Mouse (Mus musculus) thymus, postnatal 10 days (tissue): ENCODE data around the gene Zfp462.
"Not testable (repeated sequence)": the region's sequence is repeated elsewhere in the genome, so short reads cannot be mapped to it uniquely, and the experiment has no call there.

Source experiments
- DNase-seq, 2 experiments: peaks; one replicate each; pipeline ENCODE4 v3.0.0; 2021; ENCODE audit warnings: low spot score in 2 of 2

The Zfp462 gene

DNA sequence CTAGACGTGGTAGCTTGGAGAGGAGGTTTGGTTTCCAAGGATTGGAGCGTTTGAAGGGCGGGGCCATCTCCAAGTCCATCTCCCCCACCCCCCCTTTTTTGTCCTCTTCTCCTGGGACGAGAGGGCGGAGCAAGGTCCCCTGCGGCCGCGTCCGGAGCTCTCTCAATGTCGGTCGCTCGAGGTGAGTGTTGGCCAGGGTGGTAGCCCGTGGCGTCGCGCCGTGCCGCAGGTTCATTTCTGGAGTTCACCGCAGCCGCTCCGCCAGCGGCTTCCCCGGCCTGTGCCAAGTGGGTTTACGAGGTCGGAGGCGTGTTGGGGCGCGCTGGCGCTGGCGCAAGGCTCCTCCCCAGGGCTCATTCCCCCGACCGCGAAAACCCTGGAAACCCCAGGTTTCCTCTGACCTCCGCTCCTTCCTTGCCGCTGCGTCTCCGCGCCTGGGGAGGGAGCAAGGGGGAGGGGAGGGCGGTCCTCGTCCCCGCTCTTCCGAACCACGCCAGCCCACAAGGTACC, at the start of gene Zfp462:
Gene Zfp462, plus strand, starts transcription at position 128 of the 510 bp plus-strand sequence.
- no peak for DNase-seq

DNA sequence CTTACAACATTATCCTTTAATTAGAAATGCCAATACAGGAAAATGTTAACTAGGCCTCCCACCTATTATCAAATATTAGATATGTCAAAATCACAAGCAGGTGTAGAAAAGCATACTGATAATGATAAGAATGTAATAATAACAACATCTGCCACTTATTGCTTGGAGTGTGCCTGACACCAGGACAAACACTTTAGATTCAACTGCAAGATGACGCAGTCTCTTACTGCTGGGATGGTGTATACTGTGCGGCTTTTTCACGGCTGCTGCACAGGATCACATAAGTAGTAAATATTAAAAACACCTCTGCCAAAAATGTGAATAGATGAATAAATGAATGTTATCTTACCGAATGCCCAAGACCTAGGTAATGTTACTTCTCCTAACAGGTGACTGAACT, 48.8 kb upstream of the Zfp462 start:
- no peak for DNase-seq

DNA sequence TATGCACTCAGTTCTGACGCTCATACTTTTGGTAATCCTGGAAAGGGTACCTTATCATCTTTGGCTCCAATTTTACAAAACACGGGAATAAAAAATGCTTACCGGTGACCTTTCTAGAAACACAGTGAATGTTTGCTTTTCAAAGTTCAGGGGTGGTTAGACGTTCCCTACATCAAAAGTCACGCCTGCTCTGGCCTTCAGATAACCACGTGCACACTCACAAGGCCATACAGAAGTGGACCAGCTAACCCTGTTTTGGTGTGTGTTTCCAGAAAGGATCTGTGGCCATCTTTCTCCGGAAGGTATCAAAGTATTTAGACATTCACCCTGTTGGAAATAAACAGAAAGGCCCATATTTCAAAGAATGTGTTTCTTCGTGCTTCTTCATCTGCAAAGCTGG, 40.2 kb upstream of the Zfp462 start:
- DNase-seq = no peak

DNA sequence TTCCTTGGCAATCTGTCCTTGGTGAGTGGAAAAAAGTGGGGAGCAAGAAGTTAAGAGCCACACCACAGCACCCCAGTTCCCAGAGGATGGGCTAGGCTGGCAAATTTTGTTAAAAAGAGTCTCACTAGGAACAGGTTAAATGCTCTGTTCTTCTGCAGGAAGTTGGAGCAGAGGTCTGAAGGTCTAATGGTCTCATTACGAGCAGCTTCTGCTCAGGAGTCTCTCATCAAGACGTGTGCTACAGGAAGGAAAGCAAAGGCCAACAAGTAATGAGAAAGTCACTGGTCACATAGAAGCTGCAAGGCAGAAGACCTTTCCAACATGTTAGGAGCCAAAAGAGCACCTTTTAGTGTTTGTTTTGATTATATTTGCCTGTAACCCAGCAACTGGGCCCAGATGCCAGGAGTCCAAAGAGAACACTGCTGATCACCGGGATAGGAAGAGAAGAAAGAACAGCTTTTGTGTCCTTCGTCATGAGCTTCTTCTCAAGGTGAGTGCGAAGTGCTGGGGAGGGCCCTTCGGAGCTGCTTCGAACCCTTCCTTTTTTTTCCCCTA, 39.4 kb upstream of the Zfp462 start:
- no peak for DNase-seq

DNA sequence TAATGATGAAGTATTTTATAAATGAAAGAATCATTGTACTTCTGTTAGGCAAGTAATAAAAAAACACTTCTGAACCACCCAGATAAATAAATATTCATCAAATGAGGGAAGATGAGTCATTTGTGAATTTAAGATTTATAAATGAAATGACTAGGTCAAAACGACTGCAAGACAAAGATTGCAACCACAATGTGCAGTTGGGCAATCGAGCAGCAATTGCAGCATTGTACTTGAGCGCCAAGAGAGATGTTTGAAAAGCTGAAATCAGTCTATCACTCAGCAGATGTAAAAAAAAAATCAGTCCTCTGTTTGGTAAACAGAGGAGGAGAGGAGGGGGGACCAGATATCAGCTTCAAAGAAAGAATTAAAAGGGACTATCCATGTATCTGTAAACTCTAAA, 34.5 kb upstream of the Zfp462 start:
- no peak for DNase-seq

DNA sequence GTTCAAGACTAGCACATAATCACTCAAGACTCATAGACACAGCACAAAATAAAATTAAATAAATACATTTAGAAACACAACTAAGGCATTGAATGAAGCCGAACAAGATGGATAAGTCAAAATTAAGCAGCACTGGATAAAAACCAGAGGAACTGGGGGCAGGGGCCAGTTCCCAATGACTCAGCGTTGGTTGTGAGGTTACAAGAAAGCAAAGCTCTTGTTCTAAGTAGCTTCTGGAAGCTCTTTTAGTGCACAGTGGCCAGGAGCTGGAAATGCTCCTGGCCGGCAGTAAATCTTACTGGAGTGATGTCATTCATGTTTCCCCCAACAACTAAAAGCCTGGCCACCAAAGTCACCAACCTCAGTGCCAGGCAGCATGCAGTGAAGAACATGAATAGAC, 26.6 kb upstream of the Zfp462 start:
- no peak for DNase-seq

DNA sequence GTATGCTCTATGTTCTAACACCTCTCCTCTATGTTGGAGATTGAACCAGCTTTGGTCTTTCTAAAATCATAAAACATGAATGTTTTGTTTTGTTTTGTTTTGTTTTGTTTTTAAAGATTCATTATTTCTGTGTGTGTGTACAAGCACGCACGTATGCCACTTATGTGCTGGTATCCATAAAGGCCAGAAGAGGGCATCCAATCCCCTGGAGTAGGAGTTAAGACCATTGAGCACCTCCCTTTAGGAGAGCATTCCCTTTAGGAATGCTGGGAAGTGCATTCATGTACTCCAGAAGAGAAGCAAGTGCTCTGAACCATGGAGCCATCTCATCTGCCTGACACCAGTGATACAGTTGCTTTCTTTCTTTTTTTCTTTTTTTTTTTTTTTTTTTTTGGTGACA, 21.5 kb upstream of the Zfp462 start:
- DNase-seq = no peak

DNA sequence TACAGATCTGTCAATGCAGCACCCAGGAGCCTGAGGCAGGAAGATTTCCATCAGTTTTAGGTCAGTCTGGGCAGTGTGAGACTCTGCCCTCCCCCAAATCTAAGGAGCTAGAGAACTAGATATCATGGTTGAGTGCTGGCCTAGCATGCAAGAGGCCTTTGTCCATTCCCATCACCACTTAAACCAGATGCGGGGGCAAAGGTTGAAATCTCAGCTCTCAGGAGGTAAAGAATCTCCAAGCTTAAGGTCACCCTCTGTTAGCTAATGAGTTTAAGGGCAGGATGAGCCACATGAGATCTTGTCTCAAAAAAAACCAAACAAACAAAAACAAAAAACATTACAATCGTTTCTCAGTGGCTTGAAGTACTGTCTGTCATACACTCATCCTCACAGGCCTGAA, 20.5 kb upstream of the Zfp462 start:
- no peak for DNase-seq

DNA sequence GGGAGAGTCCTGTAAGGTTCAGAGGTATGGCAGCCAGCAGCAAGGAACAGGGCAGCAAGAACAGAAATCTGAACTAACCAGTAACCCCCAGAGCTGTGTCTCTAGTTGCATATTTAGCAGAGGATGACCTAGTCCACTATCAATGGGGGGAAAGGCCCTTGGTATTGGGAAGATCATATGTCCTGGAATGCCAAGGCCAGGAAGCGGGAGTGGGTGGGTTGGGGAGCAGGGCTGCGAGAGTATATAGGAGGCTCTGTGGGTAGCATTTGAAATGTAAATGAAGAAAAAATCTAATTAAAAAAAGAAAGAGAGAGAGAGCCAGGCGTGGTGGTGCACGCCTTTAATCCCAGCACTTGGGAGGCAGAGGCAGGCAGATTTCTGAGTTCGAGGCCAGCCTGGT, 18.4 kb upstream of the Zfp462 start:
- DNase-seq = not testable (repeated sequence)

DNA sequence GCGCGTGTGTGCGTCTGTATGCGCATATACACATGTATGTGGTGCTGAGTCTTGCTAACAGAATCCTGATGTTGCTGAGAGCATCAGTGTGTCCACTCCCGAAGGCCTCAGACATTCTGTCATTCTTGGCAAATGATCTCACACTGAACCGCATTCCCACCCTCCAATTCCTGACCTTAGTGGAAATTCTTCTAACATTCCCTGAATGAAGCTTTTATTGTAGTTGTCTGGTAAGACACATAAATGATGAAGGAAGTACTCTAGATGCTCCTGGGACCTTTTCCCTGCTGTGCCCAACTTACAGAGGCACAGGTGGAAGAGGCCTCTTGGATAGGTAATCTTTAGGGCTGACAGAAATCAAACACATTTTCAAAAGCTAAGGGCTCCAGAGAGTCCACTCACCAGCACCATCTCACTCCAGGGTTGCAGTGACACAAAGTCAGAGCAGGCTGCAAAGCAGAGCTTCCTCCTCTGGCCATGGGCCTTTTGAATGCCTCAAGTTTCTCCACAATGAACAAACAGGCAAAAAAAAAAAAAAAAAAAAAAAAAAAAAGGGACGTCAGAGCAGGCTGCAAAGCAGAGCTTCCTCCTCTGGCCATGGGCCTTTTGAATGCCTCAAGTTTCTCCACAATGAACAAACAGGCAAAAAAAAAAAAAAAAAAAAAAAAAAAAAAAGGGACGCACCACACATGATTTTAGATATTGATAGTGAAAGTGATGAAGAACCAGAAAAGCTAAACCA, 17.4 kb upstream of the Zfp462 start:
- DNase-seq = not testable (repeated sequence)

DNA sequence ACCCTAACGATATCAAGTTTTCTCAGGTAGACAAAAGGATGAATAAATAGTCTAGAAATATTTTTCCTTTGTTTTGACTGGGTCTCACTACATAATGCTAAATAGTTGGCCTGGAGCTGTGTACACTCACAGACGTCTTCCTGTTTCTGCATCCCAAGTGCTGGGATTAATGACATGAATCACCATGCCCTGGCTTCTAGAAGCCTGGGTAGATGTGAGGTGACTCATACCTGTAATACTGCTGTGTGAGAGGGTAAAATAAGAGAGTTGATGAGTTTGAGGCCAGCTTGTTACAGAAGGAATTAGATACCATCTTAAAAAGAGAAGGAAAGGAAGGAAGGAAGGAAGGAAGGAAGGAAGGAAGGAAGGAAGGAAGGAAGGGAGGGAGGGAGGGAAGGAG, 15.2 kb upstream of the Zfp462 start:
- no peak for DNase-seq

DNA sequence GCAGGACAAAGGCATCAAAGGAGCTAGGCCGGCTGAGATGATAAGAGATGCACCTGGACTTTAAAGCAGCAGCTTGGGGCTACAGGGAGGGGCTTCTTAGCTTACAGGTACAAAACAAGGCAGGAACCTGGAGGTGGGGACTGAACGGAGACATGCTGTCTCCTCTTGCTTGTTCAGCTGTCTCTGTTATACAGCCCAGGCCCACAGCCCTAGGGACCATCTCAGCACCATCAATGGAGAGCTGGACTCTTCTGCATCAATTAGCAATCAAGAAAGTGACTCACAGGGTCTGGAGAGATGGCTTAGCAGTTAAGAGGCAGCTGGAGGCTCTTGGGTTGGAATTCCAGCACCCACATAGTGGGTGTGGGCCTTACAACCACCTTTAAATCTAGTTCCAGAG, 12.2 kb upstream of the Zfp462 start:
- DNase-seq = no peak

DNA sequence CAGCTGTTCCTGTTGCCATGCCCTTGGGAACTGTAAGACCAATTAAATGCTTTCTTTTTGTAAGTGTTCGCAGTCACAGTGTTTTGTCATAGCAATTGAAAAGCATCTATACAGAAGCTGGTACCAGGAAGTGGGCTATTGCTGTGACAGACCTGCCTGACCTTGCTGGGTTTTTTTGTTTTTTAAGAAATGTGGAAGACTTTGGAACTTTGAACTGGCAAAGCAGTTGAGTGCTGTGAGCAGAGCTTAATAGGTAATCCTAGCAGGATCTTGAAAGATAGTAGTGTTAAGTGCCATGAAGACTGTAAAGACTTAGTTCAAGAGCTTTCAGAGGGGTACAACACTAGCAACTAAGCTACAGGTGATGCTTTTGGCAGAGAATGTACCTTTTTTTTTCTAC, 7.7 kb upstream of the Zfp462 start:
- no peak for DNase-seq

DNA sequence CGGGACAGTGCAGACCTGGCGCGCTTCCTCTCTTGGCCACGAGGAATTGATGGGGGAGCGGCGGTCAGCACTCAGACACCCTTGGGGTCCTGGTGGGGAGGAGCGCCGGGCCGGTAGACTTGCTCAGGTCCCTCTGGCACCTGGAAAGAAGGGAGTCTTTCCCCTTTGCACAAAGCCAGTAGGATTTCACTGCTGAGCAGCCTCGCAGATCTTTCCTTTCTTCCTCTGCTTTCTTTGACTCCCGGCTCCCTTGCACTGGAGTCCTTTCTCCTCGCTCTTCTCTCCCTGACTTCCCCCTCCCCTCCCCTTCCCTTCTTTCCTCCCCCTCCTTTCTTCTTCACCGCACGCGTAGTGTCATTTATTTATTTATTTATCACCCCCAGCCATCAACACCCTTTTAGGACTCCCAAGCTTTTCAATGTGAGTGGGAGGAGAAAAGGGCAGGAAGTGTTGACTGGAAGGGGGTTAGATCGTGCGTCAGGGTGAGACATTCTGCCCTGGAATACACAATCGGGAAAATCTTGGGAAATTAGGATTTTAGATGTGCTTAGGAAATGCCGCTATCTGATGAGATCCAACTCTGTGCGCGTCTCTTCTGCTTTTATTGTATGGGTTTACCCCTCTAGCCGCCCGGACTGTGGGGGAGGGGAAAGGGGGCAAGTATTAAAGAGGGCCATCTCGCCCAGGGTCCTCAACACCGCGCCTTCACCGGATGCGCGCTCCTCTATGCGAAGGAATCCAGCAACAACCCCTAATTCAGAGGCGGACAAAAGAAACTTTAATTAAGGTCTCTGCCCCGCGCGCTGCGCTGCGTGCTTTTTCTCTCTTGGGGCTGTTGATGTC, 976 bp downstream of the Zfp462 start:
- no peak for DNase-seq

DNA sequence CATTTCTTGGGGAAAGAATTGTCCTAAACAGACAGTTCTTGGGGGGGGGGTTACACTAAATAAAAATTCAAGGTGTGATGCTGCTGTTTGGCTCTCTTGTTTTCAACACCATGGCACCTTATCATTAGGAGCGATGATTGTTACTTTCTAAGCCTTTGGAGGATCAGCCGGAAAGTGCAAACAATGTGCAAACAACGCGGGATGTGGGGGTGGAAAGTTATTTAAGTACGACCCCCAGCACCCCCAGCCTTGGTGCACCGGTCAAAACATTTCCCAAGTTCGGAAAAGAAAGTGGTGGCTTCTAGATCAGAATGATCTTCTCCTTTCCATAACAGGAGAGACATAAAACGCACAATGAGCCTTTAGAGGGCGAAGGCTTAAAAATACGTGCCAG, 1.8 kb downstream of the Zfp462 start:
- DNase-seq = no peak

DNA sequence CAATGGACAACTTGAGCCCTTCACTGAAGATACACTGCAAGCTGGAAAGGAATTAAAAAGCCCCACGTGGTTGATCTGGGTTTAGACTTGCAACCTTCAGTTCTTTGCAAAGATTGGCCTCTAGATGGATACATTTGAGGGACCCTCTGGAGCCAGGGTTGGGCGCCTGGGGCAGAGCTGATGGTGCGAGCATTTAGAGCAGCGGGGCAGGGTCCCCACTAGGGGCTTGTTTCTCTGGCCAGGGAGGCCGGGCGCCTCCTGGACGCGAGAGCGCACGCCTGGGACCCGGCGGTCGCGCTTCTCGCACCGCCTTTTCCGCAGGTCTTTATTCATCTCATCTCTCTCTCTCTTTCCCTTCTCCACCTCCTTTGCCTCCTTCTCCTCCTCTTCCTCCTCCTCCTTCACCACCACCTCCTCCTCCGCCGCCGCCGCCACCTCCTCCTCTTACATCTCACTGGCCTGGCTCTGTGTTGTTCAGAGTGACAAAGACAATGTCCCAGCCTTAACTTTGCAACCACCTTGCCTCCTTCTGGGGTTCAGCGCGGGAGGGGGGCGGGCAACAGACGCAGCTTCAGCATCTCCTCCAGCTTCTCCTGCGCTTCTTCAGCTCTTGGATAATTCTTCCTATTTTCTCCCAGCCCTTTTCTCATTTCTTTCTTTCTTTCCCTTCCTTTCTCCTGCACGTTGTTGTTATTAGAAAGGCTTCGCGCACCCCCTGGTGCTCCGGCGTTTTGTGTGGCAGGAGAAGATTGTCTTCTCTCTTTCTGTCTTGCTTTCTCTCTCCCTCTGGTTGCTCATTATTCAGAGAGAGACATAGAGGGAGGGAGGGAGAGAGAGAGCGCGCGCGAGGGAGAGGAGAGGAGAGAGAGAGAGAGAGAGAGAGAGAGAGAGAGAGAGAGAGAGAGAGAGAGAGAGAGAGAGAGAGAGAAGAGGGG, 2.5 kb downstream of the Zfp462 start:
- DNase-seq = no peak

DNA sequence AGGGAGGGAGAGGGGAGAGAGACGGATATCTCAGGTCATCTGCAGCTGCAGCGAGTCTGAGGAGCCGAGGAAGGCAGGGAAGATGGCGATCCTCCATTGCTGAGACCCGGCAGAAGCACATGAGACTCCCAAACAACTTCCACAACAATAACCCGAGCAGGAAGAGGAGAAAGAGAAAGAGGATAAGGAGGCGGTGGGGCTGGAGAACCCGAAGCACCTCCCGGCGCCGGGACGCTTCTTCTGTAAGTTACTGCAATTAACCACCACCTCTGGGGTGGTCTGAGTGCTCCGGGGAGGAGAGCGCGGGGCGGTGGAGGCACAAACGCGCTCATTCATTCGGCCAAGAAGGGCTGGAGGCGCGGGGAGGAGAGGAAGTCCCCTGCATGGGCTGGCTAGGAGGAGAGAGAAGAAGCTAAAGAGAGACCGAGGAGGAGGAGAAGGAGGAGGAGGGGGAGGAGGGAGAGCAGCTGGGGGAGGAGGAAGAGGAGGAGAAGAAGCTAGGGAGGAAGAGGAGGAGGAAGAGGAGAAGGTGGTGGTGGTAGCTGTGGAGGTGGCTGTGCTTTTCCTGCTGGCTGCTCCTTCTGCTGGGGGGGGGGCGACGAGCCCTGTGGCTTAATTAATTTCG, 3.3 kb downstream of the Zfp462 start:
- DNase-seq = no peak

DNA sequence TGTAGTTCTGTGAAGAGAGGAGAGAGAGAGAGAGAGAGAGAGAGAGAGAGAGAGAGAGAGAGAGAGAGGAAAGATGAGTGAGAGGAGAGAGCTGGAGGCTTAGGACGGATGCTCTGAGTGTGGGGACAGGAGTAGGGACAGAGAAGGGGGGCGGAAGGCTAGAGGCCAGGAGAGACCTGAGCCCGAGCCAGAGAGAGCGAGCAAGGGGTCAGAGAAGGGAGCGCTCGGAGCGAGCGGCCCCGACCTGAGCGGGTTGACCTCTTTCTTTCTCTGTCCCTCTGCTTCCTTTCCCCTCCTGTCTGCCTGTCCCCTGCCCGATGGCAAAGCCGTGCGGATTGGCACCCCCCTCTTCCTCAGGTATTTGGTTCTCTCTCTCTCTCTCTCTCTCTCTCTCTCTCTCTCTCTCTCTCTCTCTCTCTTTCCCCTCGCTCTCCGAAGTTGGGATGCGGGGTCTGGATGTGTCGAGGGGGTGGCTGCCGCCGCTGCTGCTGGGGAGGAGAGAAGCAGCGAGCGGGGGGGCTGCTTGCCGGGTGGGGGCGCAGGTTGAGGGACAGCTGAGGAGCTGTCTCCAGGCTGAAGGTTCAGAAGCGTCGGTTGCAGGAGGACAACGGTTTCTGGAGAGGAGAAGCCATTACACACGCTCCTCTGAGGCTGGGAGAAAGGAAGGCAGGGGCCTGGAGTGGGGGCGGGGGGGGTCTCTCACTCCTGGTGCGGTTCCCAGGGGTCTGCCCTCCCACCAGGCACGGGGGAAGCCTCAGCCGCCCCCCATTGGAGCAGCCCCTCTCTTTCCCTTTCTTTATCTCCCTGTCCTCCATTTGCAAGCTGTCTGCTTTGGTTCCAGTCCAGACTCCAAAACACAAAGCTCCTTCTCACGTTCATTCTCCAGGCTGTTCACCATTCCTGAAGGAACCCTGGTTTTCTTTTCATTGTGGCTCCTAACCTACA, 4.0 kb downstream of the Zfp462 start:
- DNase-seq = no peak

DNA sequence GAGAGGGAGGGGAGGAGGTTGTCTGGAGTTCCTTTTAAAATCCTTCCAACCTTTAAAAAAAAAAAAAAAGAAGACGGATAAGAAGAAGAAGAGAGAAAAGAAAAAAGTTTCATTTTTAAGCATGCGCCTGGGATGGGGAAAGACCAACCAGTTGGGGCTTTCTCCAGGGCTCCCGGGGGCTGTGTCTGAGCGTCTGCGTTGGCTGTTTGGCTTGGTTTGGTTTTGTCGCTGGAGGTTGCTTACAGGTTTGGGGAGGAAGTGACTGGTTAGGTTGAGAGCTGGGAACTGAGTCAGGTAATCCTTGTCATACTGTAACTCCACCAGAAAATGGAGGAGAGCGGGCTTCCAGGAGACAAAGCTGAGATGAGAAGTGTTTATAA, 4.7 kb downstream of the Zfp462 start:
- no peak for DNase-seq

DNA sequence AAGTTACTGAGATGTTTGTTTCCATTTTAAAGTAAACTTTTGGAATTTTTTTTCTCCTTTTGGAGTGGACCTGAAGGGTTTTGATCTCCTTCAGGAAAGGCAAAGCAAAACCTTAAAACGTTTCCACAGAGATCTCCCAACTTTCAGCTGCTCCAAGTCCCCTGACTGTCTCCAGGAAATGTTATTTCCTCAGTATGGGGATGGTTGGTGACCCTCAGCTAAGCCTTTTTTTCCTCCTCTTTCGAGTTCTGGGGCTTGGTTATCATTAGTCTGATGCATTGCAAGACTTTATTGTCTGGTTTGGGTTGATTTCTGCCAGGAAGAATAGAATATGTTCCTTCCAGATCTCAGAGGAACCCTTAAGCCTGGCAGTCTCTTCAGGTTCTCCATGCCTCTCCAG, 5.3 kb downstream of the Zfp462 start:
- DNase-seq = no peak
